ENCODE assay signal across 8 mouse cellular contexts in genomic region chr7:19083701-19084100, GRCm38 (mm10). TPM values are rescaled to one million over a fixed set of nuclear protein-coding genes. Genes with fewer than 3 reads are reported as not detected.
DNase-seq lines count a peak whose midpoint lies in the region; ATAC-seq and TF ChIP-seq lines count a peak whose summit lies in the region.

Gene Dmpk, plus strand, starts transcription at chr7:19083849.

- peak within 1 kb of the TSS; percentile 35 for H3K4me3 ChIP-seq in lung, embryonic 14.5 days (ENCODE audit: low read depth, low read length)
- H3K4me3 ChIP-seq in bone marrow macrophage, adult 2 months (ENCODE audit: insufficient read depth, low read length), result peak within 1 kb of the TSS; percentile 11; the same call in 1 of the 2 replicates
- peak within 1 kb of the TSS; percentile 46 for H3K4me3 ChIP-seq in heart, embryonic 15.5 days
- H3K4me3 ChIP-seq in neural tube, embryonic 13.5 days, result peak within 1 kb of the TSS; percentile 12; the same call in 1 of the 2 replicates

- peak within 1 kb of the TSS; percentile 50 for H3K9ac ChIP-seq in lung, embryonic 14.5 days
- peak within 1 kb of the TSS; percentile 47 for H3K9ac ChIP-seq in heart, embryonic 15.5 days
- H3K9ac ChIP-seq in neural tube, embryonic 13.5 days, result peak within 1 kb of the TSS; percentile 38

- 34% methylated on average over 10 of the region's 10 CpGs for WGBS in lung, embryonic 14.5 days
- whole genome bisulfite sequencing in heart, embryonic 15.5 days, result 27% methylated on average over 10 of the region's 10 CpGs
- WGBS in neural tube, embryonic 13.5 days, result 54% methylated on average over 10 of the region's 10 CpGs

- H3K27me3 ChIP-seq in lung, embryonic 14.5 days (ENCODE audit: insufficient read depth, low read length), result no peaks in the 10 kb centered on the region
- no peaks in the 10 kb centered on the region for H3K27me3 ChIP-seq in heart, embryonic 15.5 days
- H3K27me3 ChIP-seq in neural tube, embryonic 13.5 days, result 0 out of 2 replicates have a peak, but pooled peaks cover 9% of the 10 kb centered on the region

- no peak for TF ChIP-seq CTCF in lung, embryonic 14.5 days (IDR thresholded peaks at IDR 0.05; ENCODE audit: low read depth)
- no peak for TF ChIP-seq CTCF in bone marrow macrophage, adult 2 months (IDR thresholded peaks at IDR 0.05; ENCODE audit: low read depth, low read length)

- DNase-seq in lung, embryonic 14.5 days, result peak; percentile 33
- DNase-seq in lung, postnatal 25 days (ENCODE audit: low spot score), result no peak
- no peak for DNase-seq in left cerebral cortex, postnatal 14 days (ENCODE audit: low spot score in 2 of 2)
- DNase-seq in urinary bladder, adult 18-20 months (ENCODE audit: low spot score in 2 of 2), result no peak

- ATAC-seq in lung, embryonic 14.5 days (ENCODE audit: insufficient read depth), result peak; percentile 48
- peak; percentile 71 for ATAC-seq in heart, embryonic 15.5 days (replicated peaks; ENCODE audit: insufficient number of reproducible peaks, insufficient read depth, low FRiP score, low read depth)
- no peak for ATAC-seq in neural tube, embryonic 13.5 days (ENCODE audit: low read depth)
- no peak for ATAC-seq in megakaryocyte, adult 5-6 weeks (ENCODE audit: poor library complexity, severe bottlenecking)

- TF ChIP-seq POLR2A in bone marrow macrophage, adult 2 months (IDR thresholded peaks at IDR 0.05; ENCODE audit: borderline replicate concordance, low read depth, low read length), result no peak

- intact Hi-C loops in left cerebral cortex, postnatal 14 days (cut with DNase I), result no loop called here

- H3K36me3 ChIP-seq in lung, embryonic 14.5 days (ENCODE audit: insufficient read depth), result peaks cover 66% of the 10 kb centered on the region
- H3K36me3 ChIP-seq in heart, embryonic 15.5 days, result peaks cover 43% of the 10 kb centered on the region
- H3K36me3 ChIP-seq in neural tube, embryonic 13.5 days, result peaks cover 76% of the 10 kb centered on the region

- peaks cover 9% of the 10 kb centered on the region for H3K4me1 ChIP-seq in lung, embryonic 14.5 days (ENCODE audit: insufficient read depth)
- H3K4me1 ChIP-seq in bone marrow macrophage, adult 2 months (ENCODE audit: control insufficient read depth, insufficient read depth, low read length), result peaks cover 15% of the 10 kb centered on the region
- peaks cover 71% of the 10 kb centered on the region for H3K4me1 ChIP-seq in heart, embryonic 15.5 days (replicated peaks)
- H3K4me1 ChIP-seq in neural tube, embryonic 13.5 days (replicated peaks), result peaks cover 40% of the 10 kb centered on the region

- H3K4me2 ChIP-seq in lung, embryonic 14.5 days, result peak within 1 kb of the TSS; percentile 56
- H3K4me2 ChIP-seq in heart, embryonic 15.5 days, result peak within 1 kb of the TSS; percentile 63
- H3K4me2 ChIP-seq in neural tube, embryonic 13.5 days, result peak within 1 kb of the TSS; percentile 28

- H3K27ac ChIP-seq in lung, embryonic 14.5 days (ENCODE audit: low read depth), result peak within 1 kb of the TSS; percentile 59; the same call in 1 of the 2 replicates
- no peak within 1 kb of the TSS for H3K27ac ChIP-seq in bone marrow macrophage, adult 2 months (ENCODE audit: insufficient read depth, low read depth, low read length)
- peak within 1 kb of the TSS; percentile 86 for H3K27ac ChIP-seq in heart, embryonic 15.5 days
- no peak within 1 kb of the TSS for H3K27ac ChIP-seq in neural tube, embryonic 13.5 days (replicated peaks)

- H3K9me3 ChIP-seq in lung, embryonic 14.5 days (ENCODE audit: low read depth, low read length), result no peaks in the 10 kb centered on the region
- no peaks in the 10 kb centered on the region for H3K9me3 ChIP-seq in heart, embryonic 15.5 days (replicated peaks)
- no peaks in the 10 kb centered on the region for H3K9me3 ChIP-seq in neural tube, embryonic 13.5 days

RNA-seq across cellular contexts. Expression of gene Dmpk, which starts in this region (rescaled TPM):
- 20.9 and 23.0 TPM in 2 replicates for polyA plus RNA-seq in lung, embryonic 14.5 days (2014; fragmentation: Nextera tagmentation; extraction: Ambion mirVana)
- 2.9 and 4.2 TPM in 2 replicates for polyA plus RNA-seq in bone marrow macrophage, adult 2 months (2012; ENCODE audit: insufficient read depth, insufficient read length, missing spikeins)
- polyA plus RNA-seq in heart, embryonic 15.5 days (2015; fragmentation: Nextera tagmentation; extraction: Ambion mirVana), result 51.9 and 57.3 TPM in 2 replicates
- total RNA-seq in left cerebral cortex, postnatal 14 days (2021), result 10 to 100 TPM; 34.3 to 36.7 TPM
- polyA plus RNA-seq in neural tube, embryonic 13.5 days (2015; fragmentation: Nextera tagmentation; extraction: Ambion mirVana), result 10.5 and 10.7 TPM in 2 replicates
- 2.2 and 5.4 TPM in 2 replicates for total RNA-seq in megakaryocyte, adult 5-6 weeks (2015)
- total RNA-seq in megakaryocyte, adult 5-6 weeks (2017), result 2.7 and 3.1 TPM in 2 replicates

Comparison
In these comparisons a context has a peak if more than half of its experiments do, and no peak if none do; other contexts are left out.
1. RNA of gene Dmpk (total RNA-seq): 34.3 to 36.7 TPM in left cerebral cortex, postnatal 14 days; 2.2 to 5.4 TPM in megakaryocyte, adult 5-6 weeks; every median in the first group is over 4 times any median in the second.
2. ATAC-seq: peak in lung, embryonic 14.5 days (single experiment) and heart, embryonic 15.5 days (single experiment); none in neural tube, embryonic 13.5 days (single experiment) and megakaryocyte, adult 5-6 weeks (single experiment).
3. H3K27ac ChIP-seq: peak in lung, embryonic 14.5 days (single experiment) and heart, embryonic 15.5 days (single experiment); none in bone marrow macrophage, adult 2 months (single experiment) and neural tube, embryonic 13.5 days (single experiment).
4. Peak in every context shown above with its lines, with median percentiles within 50 percentile points of each other: H3K4me2 ChIP-seq, H3K4me3 ChIP-seq and H3K9ac ChIP-seq.